Mouse (Mus musculus) thymus, postnatal 25 days (tissue): Measurements from ENCODE around the gene Pipox.

ENCODE experiments used
- DNase-seq: peaks from one replicate; pipeline ENCODE4 v3.0.0; 2022

Pipox gene

DNA sequence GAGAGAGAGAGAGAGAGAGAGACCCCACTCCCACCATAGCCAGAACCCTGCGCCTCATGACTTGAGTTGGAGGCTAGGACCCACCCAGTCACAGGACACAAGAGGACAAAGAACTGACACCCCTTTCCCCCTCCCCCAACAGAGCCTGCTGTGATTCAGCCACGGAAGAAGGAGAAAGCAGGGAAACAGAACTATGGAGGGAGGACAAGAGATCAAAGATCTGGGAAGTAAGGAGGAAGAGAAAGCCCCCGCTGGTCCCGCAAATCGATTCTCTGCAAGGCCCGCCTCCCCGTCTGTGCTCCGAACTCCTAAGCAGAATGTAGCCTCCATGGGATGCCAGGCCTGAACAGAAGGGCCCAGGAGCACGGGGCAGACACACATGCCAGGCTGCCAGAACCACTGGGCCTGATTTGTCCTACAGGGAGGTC lies 12.9 kb upstream of the Pipox start:
- DNase-seq = no peak

DNA sequence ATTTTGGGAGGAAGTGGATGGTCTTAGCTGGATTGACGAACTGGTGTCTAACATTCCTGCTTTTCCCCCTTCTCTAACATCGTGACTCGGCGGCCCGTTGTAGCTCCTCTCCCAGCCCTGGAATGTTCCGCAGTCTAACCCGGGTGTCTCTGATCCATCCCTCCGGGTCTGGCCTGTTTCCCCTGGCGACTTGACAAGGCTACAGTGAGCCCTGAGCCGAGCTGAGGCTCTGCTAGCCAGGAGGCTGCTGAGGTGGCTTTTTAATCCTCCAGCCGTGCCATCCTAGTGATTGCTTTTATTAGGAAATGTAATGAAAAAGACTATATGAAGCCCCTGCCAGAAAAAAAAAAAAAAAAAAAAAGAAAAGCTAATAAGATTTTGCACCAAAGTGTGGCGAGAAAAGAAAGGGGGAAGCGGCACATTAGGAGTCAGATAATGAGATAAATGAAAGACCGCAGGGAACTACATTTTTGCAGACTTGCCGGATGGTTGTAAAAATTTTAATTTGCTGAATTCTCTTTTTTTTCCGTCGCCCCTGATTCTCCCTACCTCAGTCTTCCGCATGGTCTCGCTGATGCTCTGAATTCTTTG lies 12.3 kb upstream of the Pipox start:
- DNase-seq = no peak

DNA sequence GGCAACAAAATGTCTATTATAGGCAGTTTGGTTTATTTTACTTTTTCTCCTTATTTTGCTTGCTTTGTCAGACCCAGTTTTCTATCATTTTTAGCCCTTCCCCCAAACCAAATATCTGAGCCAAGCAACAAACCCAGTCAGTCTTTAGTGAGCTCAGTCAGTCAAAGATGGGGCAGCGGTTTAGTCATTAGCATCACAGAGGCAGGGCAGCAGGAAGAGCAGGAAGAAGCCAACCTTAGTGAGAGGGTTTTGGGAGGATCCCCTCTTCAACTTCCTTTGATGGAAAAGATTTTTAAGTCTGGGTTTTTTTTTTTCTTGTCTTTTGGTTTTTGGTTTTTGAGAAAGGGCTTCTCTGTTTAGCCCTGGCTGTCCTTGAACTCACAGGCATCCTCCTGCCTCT lies 10.8 kb upstream of the Pipox start:
- DNase-seq = no peak

DNA sequence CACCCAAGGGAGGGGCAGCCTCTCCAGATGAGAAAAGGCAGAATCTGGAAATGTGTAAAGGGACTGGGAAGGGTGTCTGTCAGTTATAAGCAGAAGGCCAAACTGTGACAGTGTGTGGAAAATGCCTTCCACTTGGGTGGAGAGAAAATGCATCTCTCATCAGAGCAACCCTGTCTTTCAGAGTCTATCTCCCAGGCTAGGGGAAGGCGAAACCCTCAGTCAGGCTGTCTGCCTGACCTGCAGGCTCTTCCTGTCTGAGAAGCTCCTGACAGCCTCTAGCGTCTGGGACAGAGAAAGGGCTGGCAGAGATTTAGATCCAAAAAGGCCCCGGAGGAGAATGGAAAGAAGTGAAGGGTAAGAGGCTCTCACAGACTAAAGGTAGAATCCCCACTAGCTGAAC lies 9.9 kb upstream of the Pipox start:
- DNase-seq = no peak

DNA sequence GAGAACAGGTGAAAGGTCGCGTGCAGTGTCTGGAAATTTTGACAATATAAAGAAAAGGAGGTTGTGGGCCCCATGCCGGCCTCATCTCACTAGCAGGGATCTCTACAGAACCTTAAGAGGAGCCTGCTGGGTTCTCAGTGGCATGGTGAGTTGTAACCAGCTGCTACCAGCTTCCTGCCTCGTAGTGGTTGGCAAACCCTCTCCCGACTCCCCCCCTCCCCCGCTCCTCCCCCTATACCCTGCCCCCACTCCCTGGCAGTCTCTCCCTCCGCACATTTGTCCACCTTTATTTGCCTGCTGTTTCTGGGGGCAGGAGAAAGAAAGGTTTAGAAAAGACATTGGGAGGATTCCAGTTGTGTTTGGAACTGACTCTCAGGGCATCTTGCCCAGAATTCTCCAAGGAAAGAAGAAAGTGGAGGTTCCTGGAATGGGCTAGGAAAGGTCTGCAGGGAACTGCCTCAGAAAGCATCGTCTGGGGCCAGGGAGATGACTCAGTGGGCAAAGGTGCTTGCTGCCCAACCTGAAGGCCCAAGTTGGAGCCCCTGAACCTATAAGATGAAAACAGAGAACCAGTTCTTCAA lies 8.0 kb upstream of the Pipox start:
- no peak for DNase-seq

DNA sequence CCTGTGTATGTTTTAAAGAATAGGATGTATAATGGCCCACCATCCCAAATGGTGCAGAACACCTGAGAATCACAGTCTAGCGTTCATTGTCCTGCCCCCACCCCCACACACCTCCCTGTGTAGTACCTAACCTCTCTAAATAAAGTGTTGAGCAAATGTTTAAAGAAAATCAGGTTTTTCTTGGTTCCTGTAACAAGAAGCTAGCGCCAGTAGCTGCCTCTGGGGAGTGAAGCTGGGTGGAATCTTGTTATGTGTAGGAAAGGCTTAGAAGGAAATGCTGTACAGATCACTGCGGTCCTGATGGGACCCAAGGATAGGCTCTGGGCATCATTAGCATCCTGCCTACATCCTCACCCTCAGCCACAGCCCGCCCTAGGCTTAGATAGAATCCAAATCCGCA lies 7.5 kb upstream of the Pipox start:
- DNase-seq = no peak

DNA sequence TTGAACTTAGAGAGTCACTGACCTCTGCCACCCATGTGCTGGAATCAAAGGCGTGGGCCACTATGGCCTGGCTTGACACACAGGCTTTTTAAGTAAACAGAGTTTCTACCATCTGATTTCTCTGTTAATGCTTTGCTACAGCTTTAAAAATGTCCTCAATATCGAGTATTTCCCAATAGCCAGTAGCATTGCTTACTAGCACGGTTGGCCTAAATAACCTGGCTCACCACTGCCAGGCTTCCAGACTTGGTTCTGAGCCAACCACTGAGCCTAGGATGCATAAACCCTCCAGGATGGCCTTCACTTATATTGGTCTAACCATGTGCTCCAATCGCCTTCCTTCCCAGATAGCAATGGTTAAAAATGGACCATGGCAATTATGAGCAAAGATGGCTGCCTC lies 6.8 kb upstream of the Pipox start:
- DNase-seq = no peak

DNA sequence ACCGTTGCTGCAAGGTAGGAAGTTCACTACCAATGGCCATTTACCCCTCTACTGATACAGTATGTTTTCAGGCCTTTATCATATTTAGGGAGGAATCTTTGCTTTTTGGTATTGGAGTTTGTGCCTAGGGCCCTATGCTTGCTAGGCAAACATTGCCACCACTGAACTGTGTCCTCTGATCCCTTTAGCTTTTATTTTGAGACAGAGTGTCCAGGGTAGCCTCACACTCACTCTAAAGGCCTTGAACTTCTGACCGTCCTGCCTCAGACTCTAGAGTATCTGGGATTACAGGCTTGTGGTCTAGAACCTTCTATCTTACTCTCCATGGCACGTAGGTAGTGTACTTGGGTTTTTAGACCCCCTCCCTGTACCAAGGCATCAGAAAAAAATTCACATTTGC lies 6.3 kb upstream of the Pipox start:
- DNase-seq = no peak

DNA sequence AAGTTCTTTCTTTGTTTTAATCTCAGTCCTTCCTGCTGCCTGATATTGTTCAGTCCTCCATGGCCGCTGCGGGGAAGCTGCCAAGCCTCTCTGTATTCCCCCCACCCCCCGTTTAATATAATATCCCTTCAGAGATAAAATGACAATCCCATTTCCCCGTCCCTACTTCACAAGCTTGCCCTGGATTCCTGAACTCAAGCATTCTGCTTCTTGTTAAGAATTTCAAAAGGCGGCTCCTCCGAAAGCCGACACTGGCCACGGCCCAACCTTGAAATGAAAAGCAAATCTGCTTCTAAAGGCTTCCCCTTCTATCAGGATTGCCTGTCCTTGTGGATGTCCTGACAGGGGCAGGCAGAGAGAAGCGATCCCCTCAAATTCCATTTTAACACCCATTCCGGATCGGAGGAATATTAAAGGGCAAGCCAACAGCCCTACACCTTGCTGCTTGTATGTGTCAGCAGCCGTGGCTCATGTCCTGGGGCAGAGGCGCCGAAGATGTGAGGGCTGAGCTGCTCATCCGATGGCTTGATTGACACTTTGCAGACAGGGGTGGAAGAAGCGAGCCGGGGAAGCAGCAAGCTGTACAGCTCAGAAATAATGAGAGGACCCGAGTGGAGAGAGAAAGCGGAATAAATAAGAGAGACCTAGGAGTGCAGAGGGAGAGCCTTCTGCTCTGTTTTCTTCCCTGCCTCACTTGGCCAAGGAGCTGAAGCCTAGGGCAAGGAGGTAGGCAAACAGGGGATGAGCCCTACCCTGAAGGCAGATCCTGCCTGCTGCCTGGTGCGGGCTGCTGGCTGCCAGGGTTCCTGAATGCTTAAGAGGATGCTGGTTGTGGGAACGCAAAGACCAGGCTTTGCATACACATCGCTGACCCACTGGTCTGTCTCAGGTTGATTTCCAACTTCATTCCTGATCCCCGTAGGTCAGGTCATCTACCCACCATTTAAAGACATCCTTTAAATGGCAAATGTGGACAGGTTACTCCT lies 3.2 kb upstream of the Pipox start:
- DNase-seq = no peak

DNA sequence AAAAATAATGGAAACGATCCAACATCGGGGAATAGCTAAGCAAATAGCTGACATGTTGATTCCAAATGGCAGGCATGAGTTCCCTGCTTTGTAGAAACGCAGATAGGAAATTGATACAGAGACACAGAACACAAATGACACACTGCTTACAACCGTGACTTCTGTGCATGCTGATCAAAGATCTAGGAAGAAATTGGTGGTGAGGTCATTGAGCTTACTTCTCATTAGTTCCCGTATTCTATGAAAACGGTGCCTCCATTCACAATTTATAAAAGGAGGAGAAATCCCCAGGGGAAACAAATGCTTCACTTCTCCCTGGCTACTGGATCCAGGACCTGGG lies 2.6 kb upstream of the Pipox start:
- no peak for DNase-seq

DNA sequence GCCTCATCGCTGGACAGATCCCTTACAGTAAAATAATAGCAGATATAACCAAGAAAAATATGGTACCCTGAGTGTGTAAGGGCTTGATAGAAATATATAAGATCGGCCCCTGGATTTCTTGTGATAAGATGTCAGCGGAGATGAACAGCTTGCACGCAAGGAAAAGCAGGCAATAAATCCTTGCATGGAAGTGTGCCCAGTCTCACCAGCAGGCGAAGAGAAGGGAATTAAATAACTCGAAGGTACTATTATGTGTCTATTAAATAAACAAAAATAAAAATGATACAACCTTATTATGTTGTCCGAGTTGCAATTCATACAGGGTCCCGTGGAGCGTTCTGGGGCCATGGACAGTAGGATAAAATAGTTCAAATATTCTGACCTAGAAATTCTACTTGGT lies 2.1 kb upstream of the Pipox start:
- DNase-seq = no peak

DNA sequence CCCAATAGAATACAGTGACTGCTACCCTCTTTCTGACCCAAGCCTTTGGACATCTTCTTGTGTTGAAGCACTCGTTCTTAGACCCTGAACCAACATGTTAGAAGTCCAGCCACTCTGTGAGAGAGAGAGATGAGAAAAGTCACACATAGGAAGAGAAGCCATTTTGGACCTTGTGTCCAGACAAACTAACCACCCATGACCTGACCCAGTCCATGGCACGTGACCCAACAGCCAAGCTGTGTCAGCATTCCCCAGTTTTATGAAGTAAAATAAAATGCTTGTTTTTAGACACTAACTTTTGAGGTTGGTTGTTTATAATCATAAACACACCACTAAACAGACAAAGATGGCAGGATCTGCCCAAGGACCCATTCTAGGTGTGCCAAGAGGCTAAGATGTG lies 1.1 kb upstream of the Pipox start:
- DNase-seq = no peak

DNA sequence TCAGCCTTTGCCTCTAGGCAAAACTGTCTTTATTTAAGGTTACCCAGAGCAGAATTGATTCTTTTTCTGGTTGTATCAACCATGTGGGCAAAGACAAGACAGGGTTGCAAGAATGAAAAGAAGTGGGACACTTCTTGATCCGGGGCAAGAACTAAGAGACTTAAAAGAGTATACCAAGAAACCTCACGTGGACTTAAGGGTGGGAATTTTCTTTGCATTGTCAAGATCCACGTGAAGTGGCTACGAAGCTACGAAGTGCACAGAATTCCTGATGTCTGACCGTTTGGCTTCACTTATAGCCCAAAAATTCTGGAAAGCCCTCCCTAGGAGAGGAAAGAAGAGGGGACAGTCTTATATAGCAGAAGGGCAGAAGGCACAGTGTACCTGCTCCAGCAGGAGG lies 613 bp downstream of the Pipox start:
- no peak for DNase-seq

DNA sequence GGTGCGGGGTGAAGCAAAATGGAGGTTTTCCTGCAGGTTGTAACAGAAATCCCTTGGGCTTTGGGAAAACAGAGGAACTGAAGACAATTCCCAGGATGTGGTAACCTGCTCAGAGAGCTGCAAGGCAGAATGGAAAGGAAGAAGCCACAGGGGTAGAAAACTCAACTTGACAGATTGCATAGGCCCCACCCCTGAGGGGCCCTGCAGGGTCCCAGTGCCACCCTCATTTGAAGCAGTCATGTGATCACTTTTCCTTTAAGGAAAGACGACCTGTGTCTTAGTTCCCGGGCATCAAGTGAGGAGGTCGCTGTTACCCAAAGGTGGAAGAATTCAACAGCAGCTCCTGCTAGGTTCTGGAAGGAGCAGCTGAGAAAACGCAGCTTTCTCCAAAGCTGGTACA lies 1.0 kb downstream of the Pipox start:
- DNase-seq = no peak

DNA sequence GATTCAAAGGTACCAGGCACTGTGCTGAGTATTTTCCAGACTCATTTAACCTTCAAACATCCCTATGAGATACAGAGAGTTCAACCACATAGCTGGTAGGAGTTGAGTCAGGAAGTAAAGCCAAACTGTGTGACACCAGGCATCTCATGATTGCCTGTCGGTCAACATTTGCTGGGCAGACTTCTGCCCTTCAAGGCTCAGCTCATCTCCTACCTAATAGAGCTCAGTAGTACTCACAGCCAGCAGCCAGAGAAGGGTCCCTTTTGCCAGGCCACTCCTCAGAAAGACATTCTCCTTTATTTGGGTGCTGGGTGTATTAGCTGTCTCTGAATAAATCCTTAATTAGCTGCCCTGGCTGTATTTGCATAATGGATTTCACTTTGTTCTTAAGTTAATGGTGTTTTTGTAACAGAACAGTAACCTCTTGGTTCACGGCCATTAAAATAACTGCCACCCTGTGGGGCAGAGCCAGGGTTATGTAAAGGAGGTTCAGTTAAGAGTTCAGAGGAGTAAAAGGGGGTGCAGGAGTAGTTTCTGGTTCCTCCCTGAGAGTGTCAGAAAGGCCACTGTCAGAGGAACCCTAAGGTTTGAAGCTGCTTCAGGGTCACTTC lies 3.1 kb downstream of the Pipox start:
- no peak for DNase-seq

DNA sequence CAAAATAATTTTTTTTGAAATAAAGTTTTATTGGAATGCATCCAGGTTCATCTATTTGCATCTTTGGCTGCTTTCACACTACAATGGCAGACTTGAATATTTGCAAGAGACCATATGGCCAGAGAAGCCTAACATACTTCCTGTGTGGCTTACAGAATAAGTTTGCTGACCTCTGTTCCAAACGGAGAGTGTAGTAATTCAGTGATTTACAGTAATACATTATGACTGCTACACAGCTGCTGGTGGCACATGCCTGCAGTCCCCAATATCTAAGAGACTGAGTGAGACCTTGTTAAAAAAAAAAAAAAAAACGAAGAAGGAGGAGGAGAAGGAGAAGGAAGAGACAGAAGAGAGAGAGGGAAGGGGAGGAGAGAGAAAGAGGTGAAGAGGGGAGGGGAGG lies 4.4 kb downstream of the Pipox start:
- no peak for DNase-seq

DNA sequence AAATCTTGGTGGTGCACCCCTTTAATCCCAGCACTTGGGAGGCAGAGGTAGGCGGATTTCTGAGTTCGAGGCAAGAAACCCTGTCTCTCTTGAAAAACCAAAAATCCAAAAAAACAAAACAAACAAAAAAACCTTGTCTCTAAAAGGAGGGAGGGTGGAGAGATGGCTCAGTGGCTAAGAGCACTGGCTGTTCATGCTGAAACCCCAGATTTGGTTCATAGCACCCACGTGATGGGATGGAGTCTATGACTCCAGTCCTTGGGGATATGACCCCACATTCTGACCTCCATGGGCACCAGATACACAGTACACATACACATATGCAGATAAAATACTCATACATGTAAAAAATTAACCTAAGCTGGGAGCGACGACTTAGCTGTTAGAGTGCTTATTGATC lies 5.0 kb downstream of the Pipox start:
- DNase-seq = no peak

DNA sequence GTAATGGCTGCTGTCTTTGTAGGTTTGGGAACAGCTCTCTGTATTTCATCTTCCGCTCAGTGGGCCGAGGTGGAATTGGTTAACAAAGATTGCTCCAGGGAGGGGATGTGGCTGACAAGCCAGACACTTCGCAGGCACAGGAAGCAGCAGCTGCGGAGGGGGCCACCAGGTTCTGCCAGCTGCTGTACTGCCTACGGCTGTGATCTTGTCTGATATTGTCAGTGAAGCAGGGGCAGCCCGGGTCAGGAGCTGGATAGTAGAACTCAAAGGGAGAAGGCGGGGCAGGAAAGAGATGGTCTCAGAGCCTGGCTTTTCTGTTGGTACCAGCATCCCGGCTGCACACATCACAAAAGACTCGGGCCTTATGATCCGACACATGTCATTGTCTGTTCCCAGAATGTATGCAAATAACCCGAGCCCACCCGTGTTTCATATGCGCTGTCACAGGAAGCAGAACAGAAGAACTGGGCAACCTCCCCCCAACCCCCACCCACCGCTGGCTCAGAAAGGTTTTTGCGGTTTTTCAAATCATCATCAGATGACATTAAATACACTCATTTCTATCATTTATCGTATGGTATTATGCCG lies 6.4 kb downstream of the Pipox start:
- DNase-seq = peak; percentile 89

DNA sequence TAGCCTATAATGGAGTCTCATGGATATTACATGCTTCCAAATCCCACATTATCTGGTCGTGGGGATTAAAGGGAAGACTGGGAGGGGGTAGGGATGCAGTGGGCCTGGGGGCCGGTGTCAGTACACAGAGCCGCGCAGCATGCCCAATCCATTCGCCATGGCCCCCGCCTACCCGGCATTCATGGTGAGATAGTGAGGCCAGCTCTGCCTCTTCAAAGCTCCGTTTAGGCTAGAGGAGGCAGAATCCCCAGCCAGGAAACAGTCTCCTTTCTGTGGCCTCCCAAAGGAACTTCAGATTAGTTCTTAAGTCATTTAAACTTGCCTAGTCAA lies 8.7 kb downstream of the Pipox start:
- no peak for DNase-seq

DNA sequence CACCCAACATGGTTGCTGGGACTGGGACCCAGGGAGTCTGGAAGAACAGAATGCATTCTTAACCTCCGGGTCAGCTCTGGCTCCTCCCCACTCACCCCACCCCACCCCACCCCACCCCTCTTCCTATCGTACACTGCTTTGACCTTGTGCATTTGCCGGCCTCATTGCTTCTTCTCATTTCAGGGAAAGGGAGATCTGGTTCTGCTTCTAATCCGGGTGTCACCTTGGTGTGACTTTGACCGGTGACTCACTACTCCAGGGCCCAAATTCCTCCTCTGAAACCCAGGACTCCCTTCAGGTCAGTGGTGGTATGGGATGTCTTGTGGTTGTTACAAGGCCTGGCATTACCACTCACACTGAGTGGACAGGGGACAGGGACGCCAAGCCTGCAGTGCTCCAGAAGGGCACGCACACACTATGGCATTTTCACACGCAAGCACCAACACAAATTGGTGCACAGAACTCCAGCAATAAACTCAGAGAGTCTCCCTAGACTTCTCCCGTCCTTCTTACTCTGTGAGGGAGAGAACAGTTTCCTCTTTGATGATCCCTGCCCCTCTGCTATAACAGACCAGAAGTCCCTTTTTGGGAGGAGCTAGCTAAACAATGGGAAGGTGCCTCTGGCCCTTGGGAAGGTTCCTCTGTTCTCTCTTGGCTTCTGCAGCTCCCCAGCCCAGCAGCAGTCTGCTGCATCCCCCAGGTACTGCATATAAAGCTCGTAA lies 9.2 kb downstream of the Pipox start:
- DNase-seq = no peak

DNA sequence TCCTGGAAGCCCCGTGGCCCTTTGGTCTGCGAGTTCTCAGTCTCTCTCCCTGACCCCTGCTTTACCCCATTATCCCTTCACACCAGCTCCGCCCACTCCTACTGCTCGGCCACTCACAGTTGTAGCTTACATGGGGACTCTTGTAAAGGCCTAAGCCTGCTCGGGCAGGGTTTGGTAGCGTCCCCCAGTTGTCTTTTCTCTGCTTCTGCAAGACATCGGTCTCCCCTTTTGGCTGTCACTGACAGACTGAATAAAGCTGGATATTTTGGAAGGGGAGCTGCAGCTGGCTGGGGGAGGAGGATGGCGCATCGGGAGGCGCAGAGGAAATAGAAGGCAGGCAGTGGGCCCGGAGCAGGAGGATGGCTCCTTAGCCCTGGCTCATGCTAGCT lies 17.1 kb downstream of the Pipox start:
- peak; percentile 22 for DNase-seq

DNA sequence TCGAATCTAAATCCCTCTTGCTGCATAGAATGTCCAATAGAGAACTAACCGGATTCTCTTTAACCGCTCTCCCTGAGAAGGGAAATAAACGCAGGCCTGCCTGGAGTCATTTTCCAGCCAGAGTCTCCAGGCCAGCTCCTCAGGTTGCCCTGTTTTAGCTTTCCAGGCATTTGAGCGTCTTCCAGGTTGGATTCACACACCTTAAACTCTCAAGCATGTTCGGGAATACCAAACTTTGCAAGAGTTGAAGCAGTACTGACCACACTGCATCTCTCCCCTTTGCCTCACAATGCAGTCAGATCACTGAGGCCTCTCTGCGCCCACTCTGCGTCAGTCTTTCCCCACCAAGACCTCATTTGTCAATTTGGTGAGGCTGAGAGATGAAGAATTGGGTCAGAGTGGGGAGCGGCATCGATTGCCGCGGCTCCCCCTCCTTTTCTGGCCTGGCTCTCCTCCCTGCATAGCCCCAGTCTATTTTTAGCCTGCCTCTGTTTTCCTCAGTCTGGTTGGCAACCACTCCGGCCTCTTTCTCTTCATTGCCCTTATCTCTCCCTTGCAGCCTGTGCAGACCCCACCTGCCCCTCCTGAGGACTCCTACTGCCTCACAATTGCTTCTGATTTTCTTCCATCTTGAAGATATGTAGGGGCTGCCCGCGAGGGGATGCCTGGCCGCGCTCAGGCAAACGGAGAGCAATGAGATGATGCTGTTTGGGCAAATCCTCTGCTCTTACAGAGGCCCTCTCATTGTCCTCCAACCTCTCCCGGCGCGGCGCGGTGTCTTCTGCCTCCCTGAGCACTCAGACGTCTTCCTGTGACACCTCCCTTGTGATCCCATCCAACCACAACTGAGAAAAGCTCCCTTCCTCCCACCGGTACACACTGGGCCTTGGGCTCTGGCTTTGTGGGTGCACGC lies 17.8 kb downstream of the Pipox start:
- peak; percentile 48 for DNase-seq
